Mouse (Mus musculus) stomach, embryonic 14.5 days (tissue): ENCODE data around the gene Nhej1. TPM values are rescaled to one million over a fixed set of nuclear protein-coding genes. Genes with fewer than 3 reads are reported as not detected.

Source experiments
- ATAC-seq: fragments of 200-750 bp; cut with Nextera tagmentation; 2 replicates; pipeline ENCODE4 v1.8.0; 2017; ENCODE audit warnings: low read depth, moderate TSS enrichment; ENCODE audit not compliant: insufficient number of reproducible peaks, insufficient read depth, low FRiP score
- H3K27ac ChIP-seq: fragments of 300-500 bp; sonication (generic); 2 replicates; pipeline ENCODE4 v1.5.1; 2014; ENCODE audit warnings: mild to moderate bottlenecking, low read length, moderate library complexity, mixed read lengths
- H3K27me3 ChIP-seq: fragments of 300-500 bp; sonication (generic); 2 replicates; pipeline ENCODE4 v1.6.1; 2014; ENCODE audit warnings: low read length, control low read depth, mixed read lengths; ENCODE audit not compliant: control insufficient read depth, insufficient read depth
- H3K36me3 ChIP-seq: fragments of 300-500 bp; sonication (generic); 2 replicates; pipeline ENCODE4 v1.6.1; 2014; ENCODE audit warnings: mild to moderate bottlenecking, control low read depth, low read length, moderate library complexity, mixed read lengths; ENCODE audit not compliant: control insufficient read depth, insufficient read depth
- H3K4me1 ChIP-seq: fragments of 300-500 bp; sonication (generic); 2 replicates; pipeline ENCODE4 v1.6.1; 2014; ENCODE audit warnings: low read length, control low read depth, mixed read lengths; ENCODE audit not compliant: control insufficient read depth, insufficient read depth
- H3K4me2 ChIP-seq: fragments of 300-500 bp; sonication (generic); replicated peaks from 2 replicates; pipeline ENCODE4 v1.6.1; 2014; ENCODE audit warnings: low read depth, low read length, control low read depth
- H3K4me3 ChIP-seq: fragments of 300-500 bp; sonication (generic); 2 replicates; pipeline ENCODE4 v1.5.1; 2014; ENCODE audit warnings: low read depth, low read length, control low read depth
- H3K9ac ChIP-seq: fragments of 300-500 bp; sonication (generic); replicated peaks from 2 replicates; pipeline ENCODE4 v1.6.1; 2014; ENCODE audit warnings: low read depth, mild to moderate bottlenecking, control low read depth, low read length, moderate library complexity, mixed read lengths
- H3K9me3 ChIP-seq: fragments of 300-500 bp; sonication (generic); 2 replicates; pipeline ENCODE4 v1.6.1; 2016; ENCODE audit warnings: low read depth, low read length, control low read depth; ENCODE audit not compliant: control insufficient read depth
- WGBS: fragments of 180-500 bp; shearing (Covaris S2); extraction: QIAGEN DNeasy Blood & Tissue Kit; methylation state at CpG from one replicate; pipeline ENCODE4 v1.1.7; 2014; 5-methylcytosine and 5-hydroxymethylcytosine counted together
- polyA plus RNA-seq: library from polyadenylated mRNA; unstranded; fragments of >200 nt; fragmentation: Nextera tagmentation; extraction: Ambion mirVana; gene quantifications from 2 replicates; pipeline ENCODE4 v1.2.1, GENCODE M21; 2014

Gene Nhej1
- polyA plus RNA-seq, 1 experiment from 2014 or later, result 7.2 TPM

DNA sequence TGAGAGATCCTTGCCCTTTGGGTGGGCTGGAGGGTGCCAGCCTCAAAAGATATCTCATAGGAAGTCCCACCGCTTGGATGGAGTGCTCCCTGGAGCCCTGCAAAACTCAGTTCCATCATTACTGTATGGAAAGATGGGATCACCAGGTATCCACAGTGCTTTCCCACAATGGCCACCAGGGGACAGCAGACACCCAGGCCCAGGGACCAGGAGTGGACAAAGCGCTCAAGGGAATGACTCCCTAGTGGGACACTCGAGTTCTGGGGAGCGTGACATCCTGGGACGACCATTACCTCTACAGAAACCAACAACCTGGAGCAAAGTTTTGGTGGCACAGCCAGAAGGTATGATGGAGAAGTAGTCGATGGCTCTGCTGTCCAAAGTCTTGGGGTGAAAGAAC, 198.3 kb downstream of the Nhej1 start:
- 0 out of 2 replicates have a peak, but pooled peaks have one; percentile 29 for ATAC-seq
- H3K27ac ChIP-seq, result no peak overlapping the region
- no peaks in the 10 kb centered on the region for H3K36me3 ChIP-seq
- no peak overlapping the region for H3K9ac ChIP-seq
- no peak overlapping the region for H3K4me3 ChIP-seq
- WGBS, result 31% methylated on average over 6 of the region's 6 CpGs
- no peaks in the 10 kb centered on the region for H3K27me3 ChIP-seq
- no peak overlapping the region for H3K4me2 ChIP-seq
- no peaks in the 10 kb centered on the region for H3K9me3 ChIP-seq
- H3K4me1 ChIP-seq, result no peaks in the 10 kb centered on the region

DNA sequence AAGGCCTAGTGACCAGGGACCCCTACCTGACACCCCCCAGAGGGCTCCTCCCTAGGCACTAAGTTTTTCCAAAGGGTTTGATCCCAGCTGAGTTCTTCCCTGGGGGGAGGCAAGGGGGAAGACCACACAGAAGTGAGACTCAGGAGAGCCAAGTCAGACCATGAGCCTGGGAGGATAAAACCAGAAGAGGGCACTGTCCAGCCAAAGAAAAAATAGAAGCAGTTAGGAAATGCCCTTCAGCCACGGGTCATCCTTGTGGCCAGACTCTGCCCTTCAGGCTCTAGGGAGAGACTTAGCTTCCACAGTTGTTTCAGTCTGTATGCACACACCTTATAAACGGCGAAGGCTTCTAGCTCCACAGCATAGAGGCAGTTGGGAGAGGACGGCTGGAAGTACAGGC, 200.5 kb downstream of the Nhej1 start:
- no peak for ATAC-seq
- no peaks in the 10 kb centered on the region for H3K36me3 ChIP-seq
- H3K27me3 ChIP-seq, result no peaks in the 10 kb centered on the region
- WGBS, result 59% methylated on average over 4 of the region's 4 CpGs
- no peak overlapping the region for H3K9ac ChIP-seq
- no peaks in the 10 kb centered on the region for H3K4me1 ChIP-seq
- no peak overlapping the region for H3K27ac ChIP-seq
- no peak overlapping the region for H3K4me2 ChIP-seq
- H3K4me3 ChIP-seq, result no peak overlapping the region
- no peaks in the 10 kb centered on the region for H3K9me3 ChIP-seq

Other genes with a start within 250 kb of the Nhej1 start
- 1.2 TPM in 1 of 2 replicates, not detected in the other for gene Fev, start 239.8 kb downstream of the Nhej1 start, polyA plus RNA-seq
- 0.36 and 0.38 TPM in 2 replicates for gene Cryba2, start 232.1 kb downstream of the Nhej1 start, polyA plus RNA-seq
- gene Cfap65, start 189.6 kb downstream of the Nhej1 start, polyA plus RNA-seq, result not detected in 2 replicates
- gene Ihh, start 173.5 kb downstream of the Nhej1 start, polyA plus RNA-seq, result 29.2 and 30.2 TPM in 2 replicates
- gene Slc23a3, start 8.7 kb upstream of the Nhej1 start, polyA plus RNA-seq, result 0.42 and 0.91 TPM in 2 replicates
- gene Cnppd1, start 17.5 kb upstream of the Nhej1 start, polyA plus RNA-seq, result 37.1 and 40.5 TPM in 2 replicates
- gene Retreg2, start 17.6 kb upstream of the Nhej1 start, polyA plus RNA-seq, result 47.7 and 51.8 TPM in 2 replicates
- gene Zfand2b, start 43.4 kb upstream of the Nhej1 start, polyA plus RNA-seq, result 41.0 and 43.4 TPM in 2 replicates
- 12.9 and 19.4 TPM in 2 replicates for gene Abcb6, start 55.2 kb upstream of the Nhej1 start, polyA plus RNA-seq
- gene Ankzf1, start 67.0 kb upstream of the Nhej1 start, polyA plus RNA-seq, result 22.1 and 23.0 TPM in 2 replicates
- gene Atg9a, start 67.0 kb upstream of the Nhej1 start, polyA plus RNA-seq, result 23.2 and 27.2 TPM in 2 replicates
- 22.4 and 29.6 TPM in 2 replicates for gene Glb1l, start 85.6 kb upstream of the Nhej1 start, polyA plus RNA-seq
- 123 TPM in 2 replicates for gene Stk16, start 85.6 kb upstream of the Nhej1 start, polyA plus RNA-seq
- gene Tuba4a, start 94.7 kb upstream of the Nhej1 start, polyA plus RNA-seq, result 59.9 and 69.1 TPM in 2 replicates
- gene A630095N17Rik, start 106.9 kb upstream of the Nhej1 start, polyA plus RNA-seq, result not detected in 2 replicates
- gene Dnajb2, start 111.2 kb upstream of the Nhej1 start, polyA plus RNA-seq, result 14.3 and 14.4 TPM in 2 replicates
- gene Ptprn, start 139.3 kb upstream of the Nhej1 start, polyA plus RNA-seq, result 2.4 and 2.9 TPM in 2 replicates
- 8.1 and 9.8 TPM in 2 replicates for gene Resp18, start 153.2 kb upstream of the Nhej1 start, polyA plus RNA-seq
- gene Dnpep, start 192.8 kb upstream of the Nhej1 start, polyA plus RNA-seq, result 126 and 127 TPM in 2 replicates
- gene Des, start 235.1 kb upstream of the Nhej1 start, polyA plus RNA-seq, result 43.7 and 51.0 TPM in 2 replicates